Mouse (Mus musculus) heart, adult 2 months (tissue): ENCODE data around the gene Ripply1. TPM values are rescaled to one million over a fixed set of nuclear protein-coding genes. Genes with fewer than 3 reads are reported as not detected.

Source experiments
- DNase-seq, 2 experiments: peaks; one replicate each; pipeline ENCODE4 v3.0.0; 2021
- H3K27ac ChIP-seq: fragments of 200-600 bp; 2 replicates; pipeline ENCODE4 v1.8.1; 2022
- H3K27me3 ChIP-seq: fragments of 200-500 bp; 2 replicates; pipeline ENCODE4 v1.6.1; 2012; ENCODE audit warnings: mild to moderate bottlenecking, low read length, inconsistent platforms, mixed read lengths; ENCODE audit not compliant: control insufficient read depth, insufficient read depth
- H3K36me3 ChIP-seq: fragments of 200-500 bp; 2 replicates; pipeline ENCODE4 v1.6.1; 2012; ENCODE audit warnings: low read length, inconsistent platforms; ENCODE audit not compliant: control insufficient read depth, insufficient read depth
- H3K4me1 ChIP-seq: fragments of 200-500 bp; 2 replicates; pipeline ENCODE4 v1.6.1; 2011; ENCODE audit warnings: low read length; ENCODE audit not compliant: control insufficient read depth, insufficient read depth
- H3K4me3 ChIP-seq: fragments of 200-600 bp; 2 replicates; pipeline ENCODE4 v1.8.1; 2022
- H3K79me2 ChIP-seq: fragments of 200-500 bp; replicated peaks from 2 replicates; pipeline ENCODE4 v1.6.1; 2012; ENCODE audit warnings: mild to moderate bottlenecking, inconsistent platforms, low read length, moderate library complexity, mixed read lengths; ENCODE audit not compliant: control insufficient read depth, insufficient read depth
- H3K9ac ChIP-seq: fragments of 200-500 bp; 2 replicates; pipeline ENCODE4 v1.6.1; 2012; ENCODE audit warnings: low read depth, mild to moderate bottlenecking, control low read depth, inconsistent platforms, low read length, mixed read lengths
- CTCF ChIP-seq: fragments of 200-600 bp; IDR thresholded peaks from 2 replicates; pipeline ENCODE4 v1.8.1; 2022; ENCODE audit warnings: antibody characterized with exemption, mild to moderate bottlenecking, moderate library complexity
- EP300 ChIP-seq: fragments of 200-500 bp; IDR thresholded peaks from 2 replicates; pipeline ENCODE4 v1.6.1; 2011; ENCODE audit warnings: low read depth, low read length, control low read depth; ENCODE audit not compliant: insufficient read depth
- POLR2A ChIP-seq: fragments of 200-500 bp; IDR thresholded peaks from 2 replicates; pipeline ENCODE4 v1.6.1; 2011; ENCODE audit warnings: mild to moderate bottlenecking, low read depth, low read length, control low read depth; ENCODE audit not compliant: insufficient read depth
- WGBS: fragments of 180-500 bp; shearing (Covaris S2); methylation state at CpG from one replicate; pipeline ENCODE4 v1.1.7; 2018; 5-methylcytosine and 5-hydroxymethylcytosine counted together
- intact Hi-C: fragments of 180-260 bp; cut with DNase I; formaldehyde crosslinking; loops from one replicate; pipeline ENCODE4 v1.15.1; 2025
- polyA plus RNA-seq: library from polyadenylated mRNA; depleted of rRNA; stranded (reverse); fragments of >200 nt; gene quantifications from 2 replicates; pipeline ENCODE4 v1.2.3, GENCODE M21; 2012
- total RNA-seq, 2 experiments: library from RNA; stranded (reverse); gene quantifications; 2 replicates each; pipeline ENCODE4 v1.2.3; 2021

Ripply1 gene
- total and polyA plus RNA-seq, 3 experiments = not detected

- Histone ChIP-seq H3K79me2 (no peaks in the 10 kb centered on the region), H3K9ac (no peak overlapping the region), H3K27me3 (no peaks in the 10 kb centered on the region), H3K4me1 (peaks cover 1% of the 10 kb centered on the region), H3K27ac (no peak overlapping the region), H3K4me3 (no peak overlapping the region), H3K36me3 (no peaks in the 10 kb centered on the region)
- intact Hi-C loops = no loop called here
- WGBS = 35% methylated on average over 1 of the region's 1 CpGs
- DNase-seq = peak in 1 of 2 experiments; percentile 17
- TF ChIP-seq EP300 = no peak
- TF ChIP-seq CTCF = no peak
- no peak for TF ChIP-seq POLR2A
These were observed 3.6 kb upstream of the Ripply1 start for GRCm38 (mm10) chrX:139785764-139786163.

- no peak for TF ChIP-seq EP300
- peak in 1 of 2 experiments; percentile 20 for DNase-seq
- Histone ChIP-seq H3K4me1 (peaks cover 1% of the 10 kb centered on the region), H3K36me3 (no peaks in the 10 kb centered on the region), H3K27me3 (no peaks in the 10 kb centered on the region), H3K79me2 (no peaks in the 10 kb centered on the region), H3K4me3 (no peak overlapping the region), H3K27ac (no peak overlapping the region), H3K9ac (no peak overlapping the region)
- WGBS = 67% methylated on average over 3 of the region's 3 CpGs
- intact Hi-C loops = no loop called here
These were observed 881 bp upstream of the Ripply1 start for GRCm38 (mm10) chrX:139783045-139783422.

- Histone ChIP-seq H3K27me3 (no peaks in the 10 kb centered on the region), H3K27ac (no peak overlapping the region), H3K9ac (no peak overlapping the region), H3K4me3 (no peak overlapping the region), H3K4me1 (peaks cover 1% of the 10 kb centered on the region), H3K79me2 (no peaks in the 10 kb centered on the region), H3K36me3 (no peaks in the 10 kb centered on the region)
- no peak for DNase-seq
- TF ChIP-seq CTCF = no peak
- no peak for TF ChIP-seq EP300
- no peak for TF ChIP-seq POLR2A
- 72% methylated on average over 4 of the region's 4 CpGs for WGBS
- intact Hi-C loops = no loop called here
These were observed 590 bp downstream of the Ripply1 start for GRCm38 (mm10) chrX:139781563-139781962.

- Histone ChIP-seq H3K27ac (no peak overlapping the region), H3K4me1 (peaks cover 1% of the 10 kb centered on the region), H3K9ac (no peak overlapping the region), H3K79me2 (no peaks in the 10 kb centered on the region), H3K36me3 (no peaks in the 10 kb centered on the region), H3K4me3 (no peak overlapping the region), H3K27me3 (no peaks in the 10 kb centered on the region)
- DNase-seq = no peak
- WGBS = 44% methylated on average over 3 of the region's 3 CpGs
- no peak for TF ChIP-seq POLR2A
- no peak for TF ChIP-seq CTCF
- no peak for TF ChIP-seq EP300
- intact Hi-C loops = no loop called here
These were observed 1.2 kb downstream of the Ripply1 start for GRCm38 (mm10) chrX:139780988-139781387.

GRCm38 (mm10) chrX:139779401-139779800 is 2.8 kb downstream of the Ripply1 start:
- H3K4me3 ChIP-seq = no peak overlapping the region
- WGBS = 58% methylated on average over 5 of the region's 5 CpGs
- H3K27me3 ChIP-seq = no peaks in the 10 kb centered on the region
- TF ChIP-seq CTCF (no peak), POLR2A (no peak)
- no peaks in the 10 kb centered on the region for H3K36me3 ChIP-seq
- H3K27ac ChIP-seq = no peak overlapping the region
- H3K9ac ChIP-seq = no peak overlapping the region
- intact Hi-C loops = no loop called here
- peaks cover 2% of the 10 kb centered on the region; the same call in 1 of the 2 replicates for H3K4me1 ChIP-seq
- DNase-seq = no peak
- H3K79me2 ChIP-seq = no peaks in the 10 kb centered on the region

GRCm38 (mm10) chrX:139778886-139779285 is 3.3 kb downstream of the Ripply1 start:
- intact Hi-C loops = no loop called here
- Histone ChIP-seq H3K79me2 (no peaks in the 10 kb centered on the region), H3K27me3 (no peaks in the 10 kb centered on the region), H3K9ac (no peak overlapping the region), H3K36me3 (no peaks in the 10 kb centered on the region), H3K27ac (no peak overlapping the region), H3K4me3 (no peak overlapping the region), H3K4me1 (peaks cover 2% of the 10 kb centered on the region; the same call in 1 of the 2 replicates)
- 76% methylated on average over 1 of the region's 1 CpGs for WGBS
- no peak for TF ChIP-seq EP300
- TF ChIP-seq CTCF = no peak
- no peak for TF ChIP-seq POLR2A
- DNase-seq = no peak
